8 mouse cellular contexts compared by ENCODE assay signal in the genomic region with DNA sequence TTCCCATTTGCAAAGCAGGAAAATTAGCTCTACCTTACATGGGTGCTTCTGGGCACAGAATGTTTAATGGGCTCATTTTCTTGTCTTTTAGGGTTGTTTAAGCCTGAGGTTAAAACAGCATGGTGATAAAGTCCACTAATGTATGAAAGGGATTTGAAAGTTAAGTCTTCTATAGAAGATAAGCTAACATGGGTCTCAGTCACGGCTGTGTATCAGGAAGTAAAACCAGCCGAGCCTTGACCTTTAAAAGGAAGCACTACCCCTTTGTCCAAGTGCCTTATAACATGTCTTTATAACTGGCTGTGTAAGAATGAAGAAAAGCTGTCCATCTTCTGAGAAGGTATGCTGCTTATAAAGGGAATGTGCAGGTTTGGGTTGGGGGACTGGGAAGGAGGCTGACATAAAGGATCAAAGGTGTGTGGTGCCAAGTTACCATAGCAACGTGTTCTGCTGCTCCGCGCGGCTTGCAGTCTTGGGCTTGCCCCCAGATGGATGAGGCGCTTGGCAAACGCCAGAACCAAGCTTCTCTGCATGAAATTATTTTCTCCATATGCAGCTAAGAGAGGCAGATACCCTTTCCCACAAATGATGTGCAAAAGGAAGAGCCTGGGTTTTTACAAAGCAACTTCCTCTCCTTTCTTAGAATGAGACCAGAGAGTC. TPM values are rescaled to one million over a fixed set of nuclear protein-coding genes. Genes with fewer than 3 reads are reported as not detected.
DNase-seq lines count a peak whose midpoint lies in the region; ATAC-seq lines count a peak whose summit lies in the region.

No protein-coding gene starts in this region.

- H3K36me3 ChIP-seq in embryonic facial prominence, embryonic 14.5 days (ENCODE audit: control insufficient read depth, insufficient read depth, low read length) = no peaks in the 10 kb centered on the region
- no peaks in the 10 kb centered on the region for H3K36me3 ChIP-seq in heart, embryonic 15.5 days
- no peaks in the 10 kb centered on the region for H3K36me3 ChIP-seq in splenic B cell, adult 2 months (ENCODE audit: control insufficient read depth, insufficient read depth, low read length, poor library complexity, severe bottlenecking)

- H3K9me3 ChIP-seq in embryonic facial prominence, embryonic 14.5 days (ENCODE audit: control insufficient read depth, low read length) = no peaks in the 10 kb centered on the region; the same call in 1 of the 2 replicates
- no peaks in the 10 kb centered on the region for H3K9me3 ChIP-seq in heart, embryonic 15.5 days (replicated peaks)

- H3K4me2 ChIP-seq in embryonic facial prominence, embryonic 14.5 days (ENCODE audit: low read depth, low read length) = peak overlapping the region; percentile 36
- peak overlapping the region; percentile 50 for H3K4me2 ChIP-seq in heart, embryonic 15.5 days

- WGBS in embryonic facial prominence, embryonic 14.5 days = 9% methylated on average over 8 of the region's 8 CpGs
- WGBS in heart, embryonic 15.5 days = 23% methylated on average over 8 of the region's 8 CpGs

- peaks cover 26% of the 10 kb centered on the region for H3K4me1 ChIP-seq in embryonic facial prominence, embryonic 14.5 days (ENCODE audit: control insufficient read depth, insufficient read depth, low read length)
- H3K4me1 ChIP-seq in heart, embryonic 15.5 days (replicated peaks) = peaks cover 28% of the 10 kb centered on the region

- H3K27ac ChIP-seq in embryonic facial prominence, embryonic 14.5 days (replicated peaks; ENCODE audit: low read depth, low read length) = peak overlapping the region; percentile 77
- H3K27ac ChIP-seq in heart, embryonic 15.5 days = peak overlapping the region; percentile 75

- H3K27me3 ChIP-seq in embryonic facial prominence, embryonic 14.5 days (replicated peaks; ENCODE audit: control insufficient read depth, insufficient read depth, low read length) = no peaks in the 10 kb centered on the region
- H3K27me3 ChIP-seq in heart, embryonic 15.5 days = no peaks in the 10 kb centered on the region
- no peaks in the 10 kb centered on the region for H3K27me3 ChIP-seq in splenic B cell, adult 2 months (ENCODE audit: control insufficient read depth, insufficient read depth, low read length, poor library complexity, severe bottlenecking)

- peak; percentile 75 for ATAC-seq in embryonic facial prominence, embryonic 14.5 days (ENCODE audit: low read depth)
- no peak for ATAC-seq in heart, embryonic 15.5 days (replicated peaks; ENCODE audit: insufficient number of reproducible peaks, insufficient read depth, low FRiP score, low read depth)

- DNase-seq in A20 (ENCODE audit: low read depth, low spot score) = peak; percentile 54
- peak; percentile 53 for DNase-seq in adrenal gland, postnatal 14 days
- peak; percentile 91 for DNase-seq in embryonic facial prominence, embryonic 14.5 days (ENCODE audit: low spot score)
- DNase-seq in layer of hippocampus, postnatal 14 days (ENCODE audit: low spot score in 2 of 2) = peak; percentile 67 to 84
- peak; percentile 10 for DNase-seq in lung, postnatal 25 days (ENCODE audit: low spot score)
- DNase-seq in splenic B cell, adult 2 months (ENCODE audit: low read depth, low spot score) = peak; percentile 42
- DNase-seq in spleen, postnatal 4 days (ENCODE audit: low spot score in 2 of 2) = no peak

- no peak overlapping the region for H3K4me3 ChIP-seq in embryonic facial prominence, embryonic 14.5 days (ENCODE audit: low read depth, low read length)
- H3K4me3 ChIP-seq in heart, embryonic 15.5 days = peak overlapping the region; percentile 10; the same call in 1 of the 2 replicates

- no peak overlapping the region for H3K9ac ChIP-seq in embryonic facial prominence, embryonic 14.5 days (ENCODE audit: low read depth, low read length)
- no peak overlapping the region for H3K9ac ChIP-seq in heart, embryonic 15.5 days

RNA-seq across cellular contexts. Expression of gene Eed, which starts 48.2 kb away (rescaled TPM):
- total RNA-seq in adrenal gland, postnatal 14 days (2021) = 53.0 and 63.1 TPM in 2 replicates
- 62.8 and 64.7 TPM in 2 replicates for polyA plus RNA-seq in embryonic facial prominence, embryonic 14.5 days (2014; fragmentation: Nextera tagmentation; extraction: Ambion mirVana)
- 41.4 and 44.6 TPM in 2 replicates for polyA plus RNA-seq in heart, embryonic 15.5 days (2015; fragmentation: Nextera tagmentation; extraction: Ambion mirVana)
- 10 to 100 TPM; 31.2 to 33.3 TPM for total RNA-seq in layer of hippocampus, postnatal 14 days (2021)

Comparison
In these comparisons a context has a peak if more than half of its experiments do, and no peak if none do; other contexts are left out.
1. DNase-seq: peak in A20 (single experiment), adrenal gland, postnatal 14 days (single experiment), embryonic facial prominence, embryonic 14.5 days (single experiment), layer of hippocampus, postnatal 14 days (2 of 2), lung, postnatal 25 days (single experiment) and splenic B cell, adult 2 months (single experiment); none in spleen, postnatal 4 days (0 of 2).